Mouse (Mus musculus) adrenal gland, postnatal 14 days (tissue): ENCODE data around the gene Olfr12. TPM values are rescaled to one million over a fixed set of nuclear protein-coding genes. Genes with fewer than 3 reads are reported as not detected.

Experiments
- DNase-seq: peaks from one replicate; pipeline ENCODE4 v3.0.0; 2021; ENCODE audit warnings: mixed read lengths
- long read RNA-seq, 2 experiments: library from polyadenylated mRNA; stranded (forward); transcript quantifications; one replicate each; pipeline ENCODE4 v2.0.0; 2021
- total RNA-seq: library from RNA; stranded (reverse); gene quantifications from 2 replicates; pipeline ENCODE4 v1.2.3, GENCODE M21; 2021

Olfr12 gene
- not detected in 2 replicates for total RNA-seq
- long read RNA-seq, experiment 1 = 0 reads
- long read RNA-seq, experiment 2 = 0 reads

DNA sequence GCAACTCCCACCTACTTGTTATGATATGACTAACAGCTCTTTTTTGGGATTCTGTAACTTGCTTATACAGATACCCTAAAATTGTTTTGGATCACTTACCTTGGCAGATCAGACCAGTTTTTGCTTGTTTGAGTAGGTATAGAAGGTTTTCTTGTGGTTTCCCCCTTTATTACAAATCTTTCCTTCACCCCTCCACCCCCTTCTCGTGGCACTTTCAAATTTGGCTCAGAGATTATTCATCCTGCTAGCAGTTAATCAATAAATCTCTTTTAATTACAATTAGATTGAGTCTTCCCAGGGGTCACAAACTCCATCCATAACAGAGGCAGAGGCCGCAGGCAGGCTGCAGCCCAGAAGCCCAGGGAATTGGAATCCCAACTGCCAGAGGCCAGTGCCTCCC, at the start of gene Olfr12:
Gene Olfr12, plus strand, starts transcription at position 301 of the 400 bp plus-strand sequence.
- no peak for DNase-seq

DNA sequence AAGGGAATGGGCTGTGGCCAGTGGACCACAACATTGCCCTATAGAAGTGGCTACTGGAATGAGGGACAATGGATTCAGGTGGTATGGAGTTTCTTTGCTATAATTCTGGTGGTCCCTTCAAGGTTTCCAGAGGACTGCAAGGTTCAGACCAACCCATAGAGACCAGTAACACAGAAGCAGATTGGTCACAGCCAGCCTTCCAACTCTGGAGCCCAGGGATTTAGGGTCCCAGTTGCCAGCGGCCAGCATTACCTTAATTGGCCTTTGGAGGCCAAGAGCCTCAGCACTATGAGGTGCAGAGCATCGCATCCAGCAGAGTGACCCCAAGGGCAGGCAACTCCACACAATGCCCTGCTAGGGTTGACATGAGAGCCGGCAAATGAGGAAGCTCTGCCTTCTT, 46.6 kb upstream of the Olfr12 start, which contains the start of gene Olfr1413:
Gene Olfr1413, plus strand, starts transcription at position 301 of the 400 bp plus-strand sequence.
- no peak for DNase-seq

DNA sequence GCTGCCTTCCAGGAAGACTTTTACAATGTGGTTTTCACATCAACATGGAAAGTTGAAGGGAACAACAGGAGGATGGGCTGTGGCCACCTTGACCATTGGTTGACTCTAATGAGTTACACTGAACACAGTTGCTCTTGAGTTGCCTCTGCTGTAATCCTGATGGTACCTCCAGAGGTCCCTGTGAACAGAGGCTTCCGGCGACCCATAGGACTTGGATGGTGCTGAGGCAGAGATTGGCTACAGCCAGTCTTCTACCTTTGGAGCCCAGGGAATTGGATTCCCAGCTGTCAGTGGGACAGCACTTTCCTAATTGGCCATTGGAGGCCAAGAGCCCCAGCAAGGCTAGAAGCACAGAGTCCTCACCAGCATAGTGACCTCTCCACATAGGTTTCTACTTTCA, 32.1 kb upstream of the Olfr12 start, which contains the start of gene Olfr1412:
Gene Olfr1412, plus strand, starts transcription at position 301 of the 400 bp plus-strand sequence.
- no peak for DNase-seq

DNA sequence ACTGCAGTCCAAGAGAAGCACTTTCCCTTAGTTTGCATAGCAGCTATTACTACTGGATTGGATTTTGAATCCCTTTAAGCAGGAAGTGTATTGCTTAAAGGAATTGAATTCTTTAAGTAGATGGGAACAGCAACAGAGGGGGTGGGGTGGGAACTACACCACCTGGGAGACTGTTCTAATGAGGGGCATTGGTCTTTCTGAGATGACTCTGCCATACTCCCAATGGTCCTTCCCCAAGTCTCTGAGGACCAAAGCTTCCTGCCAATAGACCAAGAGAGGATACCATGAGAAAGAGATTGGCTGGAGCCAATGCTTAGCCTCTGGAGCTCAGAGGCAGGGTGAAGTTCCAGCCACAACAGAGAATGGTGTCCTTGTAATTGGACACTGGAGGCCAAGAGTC, 23.5 kb upstream of the Olfr12 start, which contains the start of gene Olfr1411:
Gene Olfr1411, plus strand, starts transcription at position 301 of the 400 bp plus-strand sequence.
- no peak for DNase-seq

DNA sequence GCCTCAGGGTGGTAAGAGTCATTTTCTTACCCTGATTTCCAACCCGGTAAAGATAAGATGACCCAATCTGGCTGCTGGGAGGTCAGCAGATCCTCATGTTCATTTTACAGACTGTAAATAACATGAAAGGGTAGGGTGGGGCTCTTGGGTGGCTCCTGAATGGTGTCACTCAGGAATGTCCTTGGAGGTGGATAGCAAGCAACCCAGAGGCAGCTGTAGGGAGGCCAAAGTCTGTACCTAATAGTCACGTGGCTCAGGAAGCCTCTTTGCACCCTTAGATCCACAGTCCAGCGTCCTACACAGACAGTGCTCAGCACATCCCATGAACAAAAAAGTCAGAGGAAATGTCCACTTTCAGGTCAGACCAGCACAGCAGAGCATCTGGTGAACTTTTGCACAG, 21.6 kb upstream of the Olfr12 start:
- DNase-seq = no peak

DNA sequence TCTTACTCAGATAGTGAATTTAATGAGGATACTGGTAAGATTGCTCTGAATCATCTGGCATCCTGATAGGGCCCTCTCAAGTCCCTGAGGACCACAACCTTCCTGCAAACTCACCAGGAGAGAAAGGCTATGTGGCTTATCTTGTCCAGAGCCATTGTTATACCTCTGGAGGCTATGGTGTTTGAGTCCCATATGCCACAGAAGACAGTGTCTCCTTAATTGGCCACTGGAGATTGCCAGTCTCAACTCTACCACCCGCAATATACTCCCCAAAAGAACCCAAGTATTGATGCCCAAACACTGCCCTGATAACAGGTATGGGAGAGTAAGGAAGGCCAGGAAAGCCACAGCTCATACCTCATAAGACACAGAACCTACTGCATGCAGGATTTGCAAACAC, 12.1 kb upstream of the Olfr12 start, which contains the start of gene Olfr1410:
Gene Olfr1410, plus strand, starts transcription at position 301 of the 400 bp plus-strand sequence.
- no peak for DNase-seq

- no peak for DNase-seq
Observed at GRCm38 (mm10) chr1:92607711-92608110, 9.9 kb upstream of the Olfr12 start.

GRCm38 (mm10) chr1:92611008-92611407, 6.6 kb upstream of the Olfr12 start:
- DNase-seq = peak; percentile 63

GRCm38 (mm10) chr1:92613175-92613574, 4.4 kb upstream of the Olfr12 start:
- no peak for DNase-seq

- peak; percentile 21 for DNase-seq
Observed at GRCm38 (mm10) chr1:92614516-92614915, 3.1 kb upstream of the Olfr12 start.

DNA sequence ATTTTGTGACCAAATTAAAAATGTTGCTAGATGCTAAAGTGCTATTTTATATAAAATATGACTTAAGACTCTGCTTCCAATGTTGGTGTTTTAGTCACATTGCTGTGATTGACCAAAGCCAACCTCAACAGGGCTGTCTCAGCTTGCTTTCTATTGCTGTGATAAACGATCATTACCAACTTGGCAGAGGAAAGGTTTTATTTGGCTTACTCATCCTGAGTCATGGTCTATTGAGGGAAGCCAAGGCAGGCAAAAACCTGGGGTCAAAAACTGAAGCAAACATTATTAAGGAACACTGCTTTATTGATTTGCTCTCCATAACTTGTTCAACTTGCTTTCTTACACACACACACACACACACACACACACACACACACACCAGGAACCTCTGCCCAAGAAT, 1.5 kb upstream of the Olfr12 start:
- DNase-seq = no peak

DNA sequence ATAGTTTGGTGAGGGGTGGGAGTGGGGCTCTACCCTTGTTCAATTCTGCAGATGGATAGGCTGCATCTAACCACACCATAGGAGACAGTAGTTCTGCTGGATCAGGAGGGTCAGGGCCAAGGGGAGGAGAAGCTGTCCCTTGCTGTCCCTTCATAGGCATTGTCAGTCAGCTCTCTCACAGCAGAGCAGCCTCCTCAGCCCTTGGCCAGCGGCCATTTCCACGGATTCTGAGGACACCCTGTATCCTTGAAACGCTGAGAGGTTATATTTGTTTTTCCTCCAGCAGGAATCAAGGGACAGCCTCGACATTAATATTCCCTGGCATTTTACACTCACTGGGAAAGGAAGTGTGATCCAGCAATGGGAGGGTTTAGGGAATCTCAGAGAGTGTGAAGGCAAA, 772 bp downstream of the Olfr12 start:
- peak; percentile 91 for DNase-seq

DNA sequence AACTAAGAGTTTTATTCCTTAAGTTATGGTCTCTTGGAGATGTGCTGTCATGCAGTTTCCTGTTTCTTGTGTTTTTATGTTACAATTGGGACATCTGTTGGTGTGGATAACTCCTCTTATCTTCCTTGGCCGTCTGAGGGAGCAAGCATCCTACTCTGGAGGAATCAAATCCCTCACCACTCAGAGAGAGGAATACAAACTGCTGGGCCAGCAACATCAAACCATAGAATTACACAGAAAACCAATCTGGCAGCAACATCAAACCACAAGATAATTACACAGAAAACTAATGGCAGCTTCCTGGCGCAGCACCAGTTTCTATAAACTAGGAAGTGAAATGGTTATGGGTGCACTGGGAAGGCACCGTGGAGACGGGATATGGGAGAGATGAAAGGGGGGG, 10.6 kb downstream of the Olfr12 start:
- DNase-seq = no peak

- DNase-seq = no peak
Observed at GRCm38 (mm10) chr1:92632196-92632595, 14.6 kb downstream of the Olfr12 start.

DNA sequence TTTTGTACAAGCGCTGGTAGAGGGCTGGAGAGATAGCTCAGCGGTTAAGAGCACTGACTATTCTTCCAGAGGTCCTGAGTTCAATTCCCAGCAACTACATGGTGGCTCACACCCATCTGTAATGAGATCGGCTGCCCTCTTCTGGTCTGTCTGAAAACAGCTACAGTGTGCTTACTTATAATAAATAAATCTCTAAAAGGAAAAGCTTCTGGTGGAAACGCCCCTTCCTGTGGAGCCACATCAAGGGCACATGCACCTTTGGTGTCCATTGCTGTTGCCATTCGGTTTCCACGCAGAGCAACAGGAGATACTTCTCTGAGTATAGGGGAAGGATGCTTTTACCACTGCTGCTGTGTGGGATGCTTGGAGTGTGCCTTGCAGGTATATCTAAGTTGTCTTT, 15.4 kb downstream of the Olfr12 start:
- no peak for DNase-seq

- peak; percentile 54 for DNase-seq
Observed at GRCm38 (mm10) chr1:92633726-92634125, 16.1 kb downstream of the Olfr12 start.

- no peak for DNase-seq
Observed at GRCm38 (mm10) chr1:92634569-92634968, 17.0 kb downstream of the Olfr12 start.

DNA sequence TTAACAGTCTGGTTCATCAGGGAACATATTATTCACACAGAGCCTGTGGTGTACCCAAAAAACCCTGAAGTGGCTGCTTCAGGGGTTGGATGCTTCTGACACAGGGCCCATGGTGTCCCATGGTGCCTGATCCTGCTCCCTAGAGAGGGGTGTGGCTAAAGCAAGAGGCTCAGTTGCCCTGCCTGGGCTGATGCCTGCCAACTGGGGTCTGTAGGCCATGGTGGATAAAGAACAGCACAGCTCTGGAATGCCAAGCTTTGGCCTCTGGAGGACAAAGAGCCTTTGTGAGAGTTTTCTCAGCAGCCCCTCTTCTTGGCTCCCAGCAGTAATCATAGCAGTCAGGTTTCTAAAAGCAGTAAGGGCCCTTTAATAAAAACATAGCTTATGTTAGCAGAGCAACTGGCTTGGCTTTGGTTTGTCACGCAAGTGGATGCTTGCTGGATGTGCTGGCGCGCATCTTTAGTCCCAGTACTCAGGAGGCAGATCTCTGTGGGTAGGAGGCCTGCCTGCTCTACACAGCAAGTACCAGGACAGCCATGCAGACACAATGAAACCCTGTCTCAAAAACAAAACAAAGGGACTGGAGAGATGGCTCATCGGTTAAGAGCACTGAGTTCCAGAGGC, 17.5 kb downstream of the Olfr12 start:
- no peak for DNase-seq

DNA sequence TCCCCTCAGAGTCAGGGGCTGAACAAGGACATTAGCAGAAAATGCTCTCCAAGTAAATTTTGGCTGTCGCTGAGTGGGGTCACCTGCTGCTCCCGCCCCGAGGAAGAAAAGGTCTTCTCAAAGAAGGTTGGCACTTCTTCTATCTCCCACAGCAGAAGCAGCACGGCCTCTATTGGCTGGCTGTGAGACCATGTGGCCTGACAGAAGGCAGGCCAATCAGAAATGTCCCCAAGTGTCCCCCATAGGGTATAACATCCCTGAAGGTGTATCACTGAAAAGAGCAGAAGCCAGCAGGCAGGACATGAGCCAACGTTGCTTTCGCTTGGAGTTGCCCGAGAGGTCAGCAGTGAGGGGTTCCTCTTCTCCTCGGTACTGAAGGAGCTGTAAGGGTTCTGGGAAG, 18.4 kb downstream of the Olfr12 start:
- no peak for DNase-seq

DNA sequence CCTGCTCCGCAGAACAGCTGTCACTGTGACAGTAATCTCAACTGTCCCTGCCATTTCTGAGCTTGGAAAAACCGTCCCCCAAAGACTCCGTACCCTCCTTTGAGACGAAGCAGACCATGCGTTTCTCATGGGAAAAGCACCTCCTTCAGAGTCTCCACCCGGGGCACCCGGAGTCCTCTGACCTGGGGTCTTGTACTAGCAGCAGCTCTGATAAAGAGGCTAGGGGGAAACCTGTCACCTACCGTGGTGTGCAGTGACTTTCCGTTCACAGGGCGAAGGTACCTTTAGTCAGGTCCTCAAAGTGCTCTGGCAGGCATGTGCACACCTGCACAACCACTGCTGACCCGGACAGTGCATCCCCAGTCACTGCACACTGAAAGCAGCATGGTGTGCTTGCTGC, 19.1 kb downstream of the Olfr12 start:
- no peak for DNase-seq

- DNase-seq = no peak
Observed at GRCm38 (mm10) chr1:92637501-92638172, 20.0 kb downstream of the Olfr12 start.

GRCm38 (mm10) chr1:92638181-92638580, 20.6 kb downstream of the Olfr12 start:
- DNase-seq = peak; percentile 79

DNA sequence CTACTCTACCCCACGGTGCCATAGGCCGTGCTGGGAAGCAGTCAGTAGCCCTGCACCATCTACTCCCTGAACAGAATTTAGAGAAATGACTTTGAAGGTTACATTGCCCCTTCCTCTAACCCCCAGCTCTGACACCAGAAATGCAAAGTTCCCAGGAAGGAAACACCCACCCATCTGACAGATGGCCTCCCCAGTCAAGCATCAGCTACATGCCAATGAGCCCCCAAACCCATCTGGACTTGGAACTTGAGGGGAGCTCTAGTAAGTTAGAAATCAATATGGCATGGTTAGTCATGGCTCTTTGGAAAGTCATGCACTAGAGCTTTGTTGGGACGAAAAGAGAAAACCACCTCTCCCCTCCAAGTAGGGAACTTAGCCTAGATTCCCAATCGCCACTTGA, 21.1 kb downstream of the Olfr12 start:
- no peak for DNase-seq

GRCm38 (mm10) chr1:92640393-92640792, 22.8 kb downstream of the Olfr12 start:
- no peak for DNase-seq
